Mouse (Mus musculus) limb, embryonic 12.5 days (tissue): ENCODE measurements at regions not wholly inside any gene's neighbourhood (a gene's known extent, or its start where the extent isn't known, plus 50 kb on each side); places are given as distances from the start of the nearest gene placed in this dataset.

Experiments used
- ATAC-seq: fragments of 200-750 bp; cut with Nextera tagmentation; 2 replicates; pipeline ENCODE4 v1.8.0; 2017; ENCODE audit warnings: low read depth, moderate TSS enrichment; ENCODE audit not compliant: insufficient number of reproducible peaks, insufficient read depth, low FRiP score, low TSS enrichment
- H3K27ac ChIP-seq: fragments of 300-500 bp; sonication (generic); 2 replicates; pipeline ENCODE4 v1.5.1; 2016; ENCODE audit warnings: mild to moderate bottlenecking, moderate library complexity
- H3K27me3 ChIP-seq: fragments of 300-500 bp; sonication (generic); 2 replicates; pipeline ENCODE4 v1.6.1; 2016; ENCODE audit warnings: mild to moderate bottlenecking, moderate library complexity
- H3K36me3 ChIP-seq: fragments of 300-500 bp; sonication (generic); 2 replicates; pipeline ENCODE4 v1.6.1; 2016; ENCODE audit warnings: mild to moderate bottlenecking, moderate library complexity
- H3K4me1 ChIP-seq: fragments of 300-500 bp; sonication (generic); replicated peaks from 2 replicates; pipeline ENCODE4 v1.6.1; 2016
- H3K4me2 ChIP-seq: fragments of 300-500 bp; sonication (generic); 2 replicates; pipeline ENCODE4 v1.6.1; 2016; ENCODE audit warnings: mild to moderate bottlenecking, moderate library complexity
- H3K4me3 ChIP-seq: fragments of 300-500 bp; sonication (generic); replicated peaks from 2 replicates; pipeline ENCODE4 v1.5.1; 2016; ENCODE audit warnings: mild to moderate bottlenecking
- H3K9ac ChIP-seq: fragments of 300-500 bp; sonication (generic); replicated peaks from 2 replicates; pipeline ENCODE4 v1.6.1; 2016; ENCODE audit warnings: mild to moderate bottlenecking, moderate library complexity
- H3K9me3 ChIP-seq: fragments of 300-500 bp; sonication (generic); 2 replicates; pipeline ENCODE4 v1.6.1; 2016; ENCODE audit warnings: mild to moderate bottlenecking, moderate library complexity
- WGBS: fragments of 180-500 bp; shearing (Covaris S2); methylation state at CpG from one replicate; pipeline ENCODE4 v1.1.7; 2016; 5-methylcytosine and 5-hydroxymethylcytosine counted together

GRCm38 (mm10) chr2:34084513-34084912 lies 196.8 kb upstream of the Mvb12b start:
- H3K9ac ChIP-seq, result no peak overlapping the region
- ATAC-seq, result no peak
- no peak overlapping the region for H3K27ac ChIP-seq
- no peaks in the 10 kb centered on the region for H3K36me3 ChIP-seq
- no peaks in the 10 kb centered on the region for H3K9me3 ChIP-seq
- 96% methylated on average over 1 of the region's 1 CpGs for WGBS
- H3K4me3 ChIP-seq, result no peak overlapping the region
- no peaks in the 10 kb centered on the region for H3K4me1 ChIP-seq
- peaks cover 15% of the 10 kb centered on the region for H3K27me3 ChIP-seq
- H3K4me2 ChIP-seq, result no peak overlapping the region

GRCm38 (mm10) chr2:34082486-34082885 lies 194.7 kb upstream of the Mvb12b start:
- Histone ChIP-seq H3K4me2 (no peak overlapping the region), H3K9me3 (no peaks in the 10 kb centered on the region), H3K27me3 (peaks cover 15% of the 10 kb centered on the region), H3K4me1 (peaks cover 5% of the 10 kb centered on the region), H3K4me3 (no peak overlapping the region), H3K36me3 (no peaks in the 10 kb centered on the region), H3K9ac (no peak overlapping the region), H3K27ac (no peak overlapping the region)
- no peak for ATAC-seq
- WGBS, result 71% methylated on average over 7 of the region's 7 CpGs

GRCm38 (mm10) chr2:34080176-34080575 lies 192.4 kb upstream of the Mvb12b start:
- WGBS, result 69% methylated on average over 3 of the region's 3 CpGs
- no peaks in the 10 kb centered on the region for H3K36me3 ChIP-seq
- no peak overlapping the region for H3K27ac ChIP-seq
- no peak overlapping the region for H3K4me3 ChIP-seq
- ATAC-seq, result no peak
- no peak overlapping the region for H3K4me2 ChIP-seq
- H3K27me3 ChIP-seq, result peaks cover 16% of the 10 kb centered on the region
- no peaks in the 10 kb centered on the region for H3K9me3 ChIP-seq
- no peak overlapping the region for H3K9ac ChIP-seq
- H3K4me1 ChIP-seq, result peaks cover 5% of the 10 kb centered on the region

- H3K27ac ChIP-seq, result no peak overlapping the region
- H3K9me3 ChIP-seq, result no peaks in the 10 kb centered on the region
- H3K4me1 ChIP-seq, result peaks cover 5% of the 10 kb centered on the region
- no peak overlapping the region for H3K9ac ChIP-seq
- H3K4me3 ChIP-seq, result no peak overlapping the region
- 74% methylated on average over 12 of the region's 12 CpGs for WGBS
- peaks cover 16% of the 10 kb centered on the region for H3K27me3 ChIP-seq
- H3K4me2 ChIP-seq, result no peak overlapping the region
- ATAC-seq, result no peak
- no peaks in the 10 kb centered on the region for H3K36me3 ChIP-seq
Measured at GRCm38 (mm10) chr2:34079282-34079681, 191.5 kb upstream of the Mvb12b start.

GRCm38 (mm10) chr2:34078875-34079262 lies 191.1 kb upstream of the Mvb12b start:
- H3K9ac ChIP-seq, result no peak overlapping the region
- H3K36me3 ChIP-seq, result no peaks in the 10 kb centered on the region
- no peak overlapping the region for H3K4me3 ChIP-seq
- H3K4me2 ChIP-seq, result no peak overlapping the region
- 84% methylated on average over 4 of the region's 4 CpGs for WGBS
- H3K27ac ChIP-seq, result no peak overlapping the region
- no peak for ATAC-seq
- H3K9me3 ChIP-seq, result no peaks in the 10 kb centered on the region
- H3K4me1 ChIP-seq, result peaks cover 5% of the 10 kb centered on the region
- peaks cover 16% of the 10 kb centered on the region for H3K27me3 ChIP-seq

GRCm38 (mm10) chr2:34078248-34078874 lies 190.6 kb upstream of the Mvb12b start:
- peaks cover 5% of the 10 kb centered on the region for H3K4me1 ChIP-seq
- H3K36me3 ChIP-seq, result no peaks in the 10 kb centered on the region
- no peak overlapping the region for H3K4me3 ChIP-seq
- ATAC-seq, result no peak
- WGBS, result 79% methylated on average over 3 of the region's 3 CpGs
- no peaks in the 10 kb centered on the region for H3K9me3 ChIP-seq
- no peak overlapping the region for H3K9ac ChIP-seq
- H3K27ac ChIP-seq, result no peak overlapping the region
- no peak overlapping the region for H3K4me2 ChIP-seq
- H3K27me3 ChIP-seq, result peaks cover 16% of the 10 kb centered on the region

- no peak overlapping the region for H3K9ac ChIP-seq
- no peak overlapping the region for H3K4me2 ChIP-seq
- no peaks in the 10 kb centered on the region for H3K36me3 ChIP-seq
- H3K4me3 ChIP-seq, result no peak overlapping the region
- ATAC-seq, result no peak
- H3K4me1 ChIP-seq, result peaks cover 5% of the 10 kb centered on the region
- 68% methylated on average over 4 of the region's 4 CpGs for WGBS
- H3K9me3 ChIP-seq, result no peaks in the 10 kb centered on the region
- no peak overlapping the region for H3K27ac ChIP-seq
- peaks cover 16% of the 10 kb centered on the region for H3K27me3 ChIP-seq
Measured at GRCm38 (mm10) chr2:34076346-34076745, 188.6 kb upstream of the Mvb12b start.

GRCm38 (mm10) chr2:34074066-34074465 lies 186.3 kb upstream of the Mvb12b start:
- Histone ChIP-seq H3K4me3 (no peak overlapping the region), H3K9me3 (no peaks in the 10 kb centered on the region), H3K36me3 (no peaks in the 10 kb centered on the region), H3K4me1 (peaks cover 5% of the 10 kb centered on the region), H3K27me3 (peaks cover 16% of the 10 kb centered on the region), H3K27ac (no peak overlapping the region), H3K9ac (no peak overlapping the region), H3K4me2 (no peak overlapping the region)
- ATAC-seq, result no peak
- WGBS, result 69% methylated on average over 3 of the region's 3 CpGs

- Histone ChIP-seq H3K36me3 (no peaks in the 10 kb centered on the region), H3K9ac (no peak overlapping the region), H3K4me2 (no peak overlapping the region), H3K27ac (no peak overlapping the region), H3K4me1 (no peaks in the 10 kb centered on the region), H3K9me3 (no peaks in the 10 kb centered on the region), H3K4me3 (no peak overlapping the region), H3K27me3 (peaks cover 5% of the 10 kb centered on the region; the same call in 1 of the 2 replicates)
- WGBS, result 95% methylated on average over 13 of the region's 13 CpGs
- ATAC-seq, result no peak
Measured at GRCm38 (mm10) chr2:34065592-34065991, 177.8 kb upstream of the Mvb12b start.

GRCm38 (mm10) chr2:34065090-34065489 lies 177.3 kb upstream of the Mvb12b start:
- peaks cover 5% of the 10 kb centered on the region; the same call in 1 of the 2 replicates for H3K27me3 ChIP-seq
- H3K9me3 ChIP-seq, result no peaks in the 10 kb centered on the region
- no peaks in the 10 kb centered on the region for H3K4me1 ChIP-seq
- no peak overlapping the region for H3K27ac ChIP-seq
- no peak overlapping the region for H3K9ac ChIP-seq
- no peak for ATAC-seq
- no peak overlapping the region for H3K4me3 ChIP-seq
- no peaks in the 10 kb centered on the region for H3K36me3 ChIP-seq
- 42% methylated on average over 10 of the region's 10 CpGs for WGBS
- H3K4me2 ChIP-seq, result no peak overlapping the region

GRCm38 (mm10) chr2:34056552-34056951 lies 168.8 kb upstream of the Mvb12b start:
- no peak for ATAC-seq
- H3K4me2 ChIP-seq, result no peak overlapping the region
- WGBS, result 75% methylated on average over 13 of the region's 13 CpGs

GRCm38 (mm10) chr2:34043064-34043463 lies 155.3 kb upstream of the Mvb12b start:
- Histone ChIP-seq H3K9me3 (peaks cover 4% of the 10 kb centered on the region; the same call in 1 of the 2 replicates), H3K36me3 (no peaks in the 10 kb centered on the region), H3K9ac (no peak overlapping the region), H3K4me3 (no peak overlapping the region), H3K4me2 (no peak overlapping the region), H3K27me3 (0 out of 2 replicates have a peak, but pooled peaks cover 6% of the 10 kb centered on the region), H3K4me1 (peaks cover 15% of the 10 kb centered on the region), H3K27ac (no peak overlapping the region)
- no peak for ATAC-seq
- 84% methylated on average over 5 of the region's 5 CpGs for WGBS

More at GRCm38 (mm10) chr2:34056552-34056951, 168.8 kb upstream of the Mvb12b start:
- Histone ChIP-seq H3K9me3 (no peaks in the 10 kb centered on the region), H3K4me1 (peaks cover 10% of the 10 kb centered on the region), H3K9ac (no peak overlapping the region), H3K4me3 (no peak overlapping the region), H3K27ac (no peak overlapping the region), H3K36me3 (no peaks in the 10 kb centered on the region), H3K27me3 (peaks cover 15% of the 10 kb centered on the region)
